Mouse (Mus musculus): ENCODE results near the gene Cenpb. TPM values are rescaled to one million over a fixed set of nuclear protein-coding genes. Genes with fewer than 3 reads are reported as not detected.

Gene Cenpb
- total and polyA plus RNA-seq, 2 experiments from 2014 or later: 14.4 to 112 TPM

GRCm38 (mm10) chr2:131187602-131187922 lies 7.7 kb upstream of the Cenpb start:
- Histone ChIP-seq H3K4me3 (ENCODE audit: low read length) (peak overlapping the region; percentile 49), H3K9ac (replicated peaks; ENCODE audit: low read length) (peak overlapping the region; percentile 53), H3K4me2 (ENCODE audit: low read depth, low read length) (peak overlapping the region; percentile 69), H3K4me1 (ENCODE audit: insufficient read depth, low read length) (peaks cover 17% of the 10 kb centered on the region), H3K9me3 (ENCODE audit: low read length) (no peaks in the 10 kb centered on the region), H3K36me3 (ENCODE audit: insufficient read depth, low read length) (no peaks in the 10 kb centered on the region), H3K27me3 (ENCODE audit: insufficient read depth, low read length) (no peaks in the 10 kb centered on the region), H3K27ac (peak overlapping the region; percentile 46; the same call in 1 of the 2 replicates)
- ATAC-seq (no peak), DNase-seq (ENCODE audit: low spot score) (no peak)
- TF ChIP-seq CTCF (IDR thresholded peaks at IDR 0.05; ENCODE audit: low read depth): no peak
- 25% methylated on average over 3 of the region's 3 CpGs for WGBS

GRCm38 (mm10) chr2:131186771-131187601 lies 7.1 kb upstream of the Cenpb start, which contains the start of the genes Cdc25b and Spef1:
Gene Cdc25b (plus strand): TSS chr2:131186949.
Gene Spef1 (minus strand): TSS chr2:131187282.
- ATAC-seq: peak; percentile 89
- Histone ChIP-seq H3K9me3 (ENCODE audit: low read length) (no peaks in the 10 kb centered on the region), H3K4me1 (ENCODE audit: insufficient read depth, low read length) (peaks cover 17% of the 10 kb centered on the region), H3K27me3 (ENCODE audit: insufficient read depth, low read length) (no peaks in the 10 kb centered on the region), H3K27ac (peak within 1 kb of the TSS; percentile 46; the same call in 1 of the 2 replicates), H3K9ac (replicated peaks; ENCODE audit: low read length) (peak within 1 kb of the TSS; percentile 53), H3K36me3 (ENCODE audit: insufficient read depth, low read length) (no peaks in the 10 kb centered on the region), H3K4me2 (ENCODE audit: low read depth, low read length) (peak within 1 kb of the TSS; percentile 69), H3K4me3 (ENCODE audit: low read length) (peak within 1 kb of the TSS; percentile 49)
- peak; percentile 88 for DNase-seq (ENCODE audit: low spot score)
- under 1% methylated on average over 42 of the region's 43 CpGs for WGBS
- TF ChIP-seq CTCF (IDR thresholded peaks at IDR 0.05; ENCODE audit: low read depth): peak; percentile 41

GRCm38 (mm10) chr2:131186343-131186742 lies 6.5 kb upstream of the Cenpb start:
- no peaks in the 10 kb centered on the region for H3K36me3 ChIP-seq (ENCODE audit: insufficient read depth, low read length)
- peak overlapping the region; percentile 53 for H3K9ac ChIP-seq (replicated peaks; ENCODE audit: low read length)
- H3K4me2 ChIP-seq (ENCODE audit: low read depth, low read length): peak overlapping the region; percentile 69
- TF ChIP-seq CTCF (IDR thresholded peaks at IDR 0.05; ENCODE audit: low read depth): no peak
- 1% methylated on average over 14 of the region's 14 CpGs for WGBS
- H3K27me3 ChIP-seq (ENCODE audit: insufficient read depth, low read length): no peaks in the 10 kb centered on the region
- H3K4me3 ChIP-seq (ENCODE audit: low read length): peak overlapping the region; percentile 49
- ATAC-seq (no peak; the same call in 1 of the 2 replicates), DNase-seq (ENCODE audit: low spot score) (no peak)
- H3K27ac ChIP-seq: peak overlapping the region; percentile 33; the same call in 1 of the 2 replicates
- H3K4me1 ChIP-seq (ENCODE audit: insufficient read depth, low read length): peaks cover 17% of the 10 kb centered on the region
- H3K9me3 ChIP-seq (ENCODE audit: low read length): no peaks in the 10 kb centered on the region

- no peaks in the 10 kb centered on the region for H3K9me3 ChIP-seq (ENCODE audit: low read length)
- no peaks in the 10 kb centered on the region for H3K27me3 ChIP-seq (ENCODE audit: insufficient read depth, low read length)
- WGBS: under 1% methylated on average over 67 of the region's 67 CpGs
- ATAC-seq (peak; percentile 87), DNase-seq (ENCODE audit: low spot score) (peak; percentile 85)
- TF ChIP-seq CTCF (IDR thresholded peaks at IDR 0.05; ENCODE audit: low read depth): no peak
- H3K4me1 ChIP-seq (ENCODE audit: insufficient read depth, low read length): peaks cover 34% of the 10 kb centered on the region
- H3K4me3 ChIP-seq (ENCODE audit: low read length): peak overlapping the region; percentile 75
- H3K27ac ChIP-seq: peak overlapping the region; percentile 98
- peak overlapping the region; percentile 89 for H3K9ac ChIP-seq (replicated peaks; ENCODE audit: low read length)
- no peaks in the 10 kb centered on the region for H3K36me3 ChIP-seq (ENCODE audit: insufficient read depth, low read length)
- H3K4me2 ChIP-seq (ENCODE audit: low read depth, low read length): peak overlapping the region; percentile 91
Measured at GRCm38 (mm10) chr2:131179246-131179886, 501 bp downstream of the Cenpb start.

- no peaks in the 10 kb centered on the region for H3K9me3 ChIP-seq (ENCODE audit: low read length)
- H3K27me3 ChIP-seq (ENCODE audit: insufficient read depth, low read length): no peaks in the 10 kb centered on the region
- H3K9ac ChIP-seq (replicated peaks; ENCODE audit: low read length): peak overlapping the region; percentile 89
- TF ChIP-seq CTCF (IDR thresholded peaks at IDR 0.05; ENCODE audit: low read depth): no peak
- ATAC-seq (peak; percentile 9), DNase-seq (ENCODE audit: low spot score) (no peak)
- H3K27ac ChIP-seq: peak overlapping the region; percentile 98
- peak overlapping the region; percentile 91 for H3K4me2 ChIP-seq (ENCODE audit: low read depth, low read length)
- WGBS: 13% methylated on average over 26 of the region's 26 CpGs
- H3K36me3 ChIP-seq (ENCODE audit: insufficient read depth, low read length): no peaks in the 10 kb centered on the region
- H3K4me3 ChIP-seq (ENCODE audit: low read length): peak overlapping the region; percentile 75
- H3K4me1 ChIP-seq (ENCODE audit: insufficient read depth, low read length): peaks cover 34% of the 10 kb centered on the region
Measured at GRCm38 (mm10) chr2:131178828-131179245, 1.0 kb downstream of the Cenpb start.

- H3K27ac ChIP-seq: no peak overlapping the region
- H3K4me1 ChIP-seq (ENCODE audit: insufficient read depth, low read length): peaks cover 34% of the 10 kb centered on the region
- peak overlapping the region; percentile 75 for H3K4me3 ChIP-seq (ENCODE audit: low read length)
- WGBS: 65% methylated on average over 9 of the region's 9 CpGs
- no peak for TF ChIP-seq CTCF (IDR thresholded peaks at IDR 0.05; ENCODE audit: low read depth)
- H3K9ac ChIP-seq (replicated peaks; ENCODE audit: low read length): peak overlapping the region; percentile 89; the same call in 1 of the 2 replicates
- H3K36me3 ChIP-seq (ENCODE audit: insufficient read depth, low read length): no peaks in the 10 kb centered on the region
- H3K9me3 ChIP-seq (ENCODE audit: low read length): no peaks in the 10 kb centered on the region
- H3K27me3 ChIP-seq (ENCODE audit: insufficient read depth, low read length): no peaks in the 10 kb centered on the region
- DNase-seq (ENCODE audit: low spot score) (no peak), ATAC-seq (no peak)
- H3K4me2 ChIP-seq (ENCODE audit: low read depth, low read length): peak overlapping the region; percentile 91
Measured at GRCm38 (mm10) chr2:131177932-131178331, 1.9 kb downstream of the Cenpb start.
